Mouse (Mus musculus): Measurements from ENCODE around the gene Slc7a8. TPM values are rescaled to one million over a fixed set of nuclear protein-coding genes. Genes with fewer than 3 reads are reported as not detected.
A peak's percentile ranks its signal among the peaks of the same experiment; 100 is the strongest.

The Slc7a8 gene
- total and polyA plus RNA-seq, 2 experiments from 2014 or later: 13.3 to 14.5 TPM

GRCm38 (mm10) chr14:54741721-54742120, 40.0 kb downstream of the Slc7a8 start:
- DNase-seq (no peak), ATAC-seq (no peak)
- Histone ChIP-seq H3K4me2 (ENCODE audit: low read depth) (no peak overlapping the region), H3K36me3 (ENCODE audit: insufficient read depth) (no peaks in the 10 kb centered on the region; the same call in 1 of the 2 replicates), H3K9me3 (ENCODE audit: low read length) (no peaks in the 10 kb centered on the region), H3K4me3 (ENCODE audit: low read depth, low read length) (no peak overlapping the region), H3K27me3 (ENCODE audit: insufficient read depth, low read length) (no peaks in the 10 kb centered on the region), H3K27ac (ENCODE audit: low read depth, low read length) (no peak overlapping the region), H3K4me1 (ENCODE audit: insufficient read depth) (peaks cover 7% of the 10 kb centered on the region; the same call in 1 of the 2 replicates), H3K9ac (no peak overlapping the region)
- 89% methylated on average over 6 of the region's 6 CpGs for WGBS
- TF ChIP-seq CTCF (IDR thresholded peaks at IDR 0.05; ENCODE audit: low read depth): no peak

GRCm38 (mm10) chr14:54737634-54738033, 44.1 kb downstream of the Slc7a8 start:
- DNase-seq: no peak
- H3K27ac ChIP-seq (ENCODE audit: low read depth, low read length): peak overlapping the region; percentile 57; the same call in 1 of the 2 replicates
- no peak overlapping the region for H3K4me2 ChIP-seq (ENCODE audit: low read depth)
- 55% methylated on average over 10 of the region's 10 CpGs for WGBS
- no peak for ATAC-seq
- no peaks in the 10 kb centered on the region for H3K27me3 ChIP-seq (ENCODE audit: insufficient read depth, low read length)
- no peaks in the 10 kb centered on the region; the same call in 1 of the 2 replicates for H3K36me3 ChIP-seq (ENCODE audit: insufficient read depth)
- H3K4me1 ChIP-seq (ENCODE audit: insufficient read depth): peaks cover 9% of the 10 kb centered on the region; the same call in 1 of the 2 replicates
- H3K4me3 ChIP-seq (ENCODE audit: low read depth, low read length): no peak overlapping the region
- no peak for TF ChIP-seq CTCF (IDR thresholded peaks at IDR 0.05; ENCODE audit: low read depth)
- H3K9me3 ChIP-seq (ENCODE audit: low read length): no peaks in the 10 kb centered on the region
- H3K9ac ChIP-seq: no peak overlapping the region

- Histone ChIP-seq H3K4me2 (ENCODE audit: low read depth) (no peak overlapping the region), H3K27ac (ENCODE audit: low read depth, low read length) (peak overlapping the region; percentile 64), H3K9ac (no peak overlapping the region), H3K4me1 (ENCODE audit: insufficient read depth) (peaks cover 9% of the 10 kb centered on the region; the same call in 1 of the 2 replicates), H3K36me3 (ENCODE audit: insufficient read depth) (no peaks in the 10 kb centered on the region; the same call in 1 of the 2 replicates), H3K9me3 (ENCODE audit: low read length) (no peaks in the 10 kb centered on the region), H3K27me3 (ENCODE audit: insufficient read depth, low read length) (no peaks in the 10 kb centered on the region), H3K4me3 (ENCODE audit: low read depth, low read length) (no peak overlapping the region)
- WGBS: 47% methylated on average over 14 of the region's 14 CpGs
- DNase-seq: peak; percentile 77
- peak; percentile 94 for ATAC-seq
- TF ChIP-seq CTCF (IDR thresholded peaks at IDR 0.05; ENCODE audit: low read depth): no peak
These were observed 44.9 kb downstream of the Slc7a8 start for GRCm38 (mm10) chr14:54736555-54737552.

GRCm38 (mm10) chr14:54735221-54735620, 46.5 kb downstream of the Slc7a8 start:
- Histone ChIP-seq H3K9ac (no peak overlapping the region), H3K27ac (ENCODE audit: low read depth, low read length) (no peak overlapping the region), H3K4me3 (ENCODE audit: low read depth, low read length) (no peak overlapping the region), H3K27me3 (ENCODE audit: insufficient read depth, low read length) (no peaks in the 10 kb centered on the region), H3K4me1 (ENCODE audit: insufficient read depth) (peaks cover 9% of the 10 kb centered on the region; the same call in 1 of the 2 replicates), H3K36me3 (ENCODE audit: insufficient read depth) (no peaks in the 10 kb centered on the region; the same call in 1 of the 2 replicates), H3K4me2 (ENCODE audit: low read depth) (no peak overlapping the region), H3K9me3 (ENCODE audit: low read length) (no peaks in the 10 kb centered on the region)
- DNase-seq (no peak), ATAC-seq (no peak)
- no peak for TF ChIP-seq CTCF (IDR thresholded peaks at IDR 0.05; ENCODE audit: low read depth)
- 85% methylated on average over 4 of the region's 4 CpGs for WGBS

GRCm38 (mm10) chr14:54734004-54734403, 47.7 kb downstream of the Slc7a8 start:
- Histone ChIP-seq H3K4me2 (ENCODE audit: low read depth) (no peak overlapping the region), H3K36me3 (ENCODE audit: insufficient read depth) (no peaks in the 10 kb centered on the region; the same call in 1 of the 2 replicates), H3K9ac (no peak overlapping the region), H3K4me1 (ENCODE audit: insufficient read depth) (peaks cover 9% of the 10 kb centered on the region; the same call in 1 of the 2 replicates), H3K27ac (ENCODE audit: low read depth, low read length) (no peak overlapping the region), H3K9me3 (ENCODE audit: low read length) (no peaks in the 10 kb centered on the region), H3K27me3 (ENCODE audit: insufficient read depth, low read length) (no peaks in the 10 kb centered on the region), H3K4me3 (ENCODE audit: low read depth, low read length) (no peak overlapping the region)
- WGBS: 77% methylated on average over 4 of the region's 4 CpGs
- no peak for ATAC-seq
- no peak for TF ChIP-seq CTCF (IDR thresholded peaks at IDR 0.05; ENCODE audit: low read depth)
- DNase-seq: no peak

GRCm38 (mm10) chr14:54732206-54732605, 49.5 kb downstream of the Slc7a8 start:
- no peak overlapping the region for H3K4me2 ChIP-seq (ENCODE audit: low read depth)
- no peaks in the 10 kb centered on the region; the same call in 1 of the 2 replicates for H3K36me3 ChIP-seq (ENCODE audit: insufficient read depth)
- H3K9me3 ChIP-seq (ENCODE audit: low read length): no peaks in the 10 kb centered on the region
- no peaks in the 10 kb centered on the region for H3K27me3 ChIP-seq (ENCODE audit: insufficient read depth, low read length)
- no peak overlapping the region for H3K9ac ChIP-seq
- no peak for TF ChIP-seq CTCF (IDR thresholded peaks at IDR 0.05; ENCODE audit: low read depth)
- no peak overlapping the region for H3K27ac ChIP-seq (ENCODE audit: low read depth, low read length)
- peaks cover 6% of the 10 kb centered on the region; the same call in 1 of the 2 replicates for H3K4me1 ChIP-seq (ENCODE audit: insufficient read depth)
- DNase-seq: no peak
- 91% methylated on average over 8 of the region's 8 CpGs for WGBS
- H3K4me3 ChIP-seq (ENCODE audit: low read depth, low read length): no peak overlapping the region
- no peak for ATAC-seq

GRCm38 (mm10) chr14:54730305-54730704, 51.4 kb downstream of the Slc7a8 start:
- peaks cover 7% of the 10 kb centered on the region; the same call in 1 of the 2 replicates for H3K36me3 ChIP-seq (ENCODE audit: insufficient read depth)
- TF ChIP-seq CTCF (IDR thresholded peaks at IDR 0.05; ENCODE audit: low read depth): no peak
- no peaks in the 10 kb centered on the region for H3K27me3 ChIP-seq (ENCODE audit: insufficient read depth, low read length)
- H3K4me1 ChIP-seq (ENCODE audit: insufficient read depth): no peaks in the 10 kb centered on the region
- H3K4me2 ChIP-seq (ENCODE audit: low read depth): no peak overlapping the region
- peak; percentile 54 for ATAC-seq
- no peak for DNase-seq
- no peak overlapping the region for H3K27ac ChIP-seq (ENCODE audit: low read depth, low read length)
- no peaks in the 10 kb centered on the region for H3K9me3 ChIP-seq (ENCODE audit: low read length)
- H3K9ac ChIP-seq: no peak overlapping the region
- WGBS: 55% methylated on average over 6 of the region's 6 CpGs
- no peak overlapping the region for H3K4me3 ChIP-seq (ENCODE audit: low read depth, low read length)

All from forebrain, postnatal 0 days (tissue).